Mouse (Mus musculus) kidney, postnatal 0 days (tissue): ENCODE results near the gene Cnksr1. TPM values are rescaled to one million over a fixed set of nuclear protein-coding genes. Genes with fewer than 3 reads are reported as not detected.
A peak's percentile ranks its signal among the peaks of the same experiment; 100 is the strongest.

Experiments
- ATAC-seq: fragments of 200-750 bp; cut with Nextera tagmentation; replicated peaks from 2 replicates; pipeline ENCODE4 v1.8.0; 2017; ENCODE audit warnings: low read depth, moderate number of reproducible peaks, moderate TSS enrichment, moderate library complexity; ENCODE audit not compliant: low FRiP score
- DNase-seq: peaks from one replicate; pipeline ENCODE4 v3.0.0-alpha.2; 2016; ENCODE audit warnings: low spot score
- H3K27ac ChIP-seq: fragments of 300-500 bp; sonication (generic); 2 replicates; pipeline ENCODE4 v1.5.1; 2014; ENCODE audit warnings: mild to moderate bottlenecking
- H3K27me3 ChIP-seq: fragments of 300-500 bp; sonication (generic); 2 replicates; pipeline ENCODE4 v1.6.1; 2014; ENCODE audit warnings: low read length, mixed read lengths; ENCODE audit not compliant: insufficient read depth
- H3K36me3 ChIP-seq: fragments of 300-500 bp; sonication (generic); 2 replicates; pipeline ENCODE4 v1.6.1; 2014; ENCODE audit warnings: low read length, mixed read lengths; ENCODE audit not compliant: insufficient read depth
- H3K4me1 ChIP-seq: fragments of 300-500 bp; sonication (generic); replicated peaks from 2 replicates; pipeline ENCODE4 v1.6.1; 2014; ENCODE audit warnings: antibody characterized with exemption, low read length, mixed read lengths; ENCODE audit not compliant: insufficient read depth
- H3K4me2 ChIP-seq: fragments of 300-500 bp; sonication (generic); 2 replicates; pipeline ENCODE4 v1.6.1; 2014; ENCODE audit warnings: mild to moderate bottlenecking, low read length, moderate library complexity, mixed read lengths
- H3K4me3 ChIP-seq: fragments of 300-500 bp; sonication (generic); replicated peaks from 2 replicates; pipeline ENCODE4 v1.5.1; 2014; ENCODE audit warnings: low read depth, low read length
- H3K9ac ChIP-seq: fragments of 300-500 bp; sonication (generic); 2 replicates; pipeline ENCODE4 v1.6.1; 2014; ENCODE audit warnings: low read depth, low read length
- H3K9me3 ChIP-seq: fragments of 300-500 bp; sonication (generic); replicated peaks from 2 replicates; pipeline ENCODE4 v1.6.1; 2016; ENCODE audit warnings: low read length, inconsistent platforms, mixed read lengths
- CTCF ChIP-seq: IDR thresholded peaks from 2 replicates; pipeline ENCODE4 v1.5.1; 2016; ENCODE audit warnings: antibody characterized with exemption, low read depth, mild to moderate bottlenecking, moderate library complexity
- WGBS: fragments of 180-500 bp; shearing (Covaris S2); extraction: QIAGEN DNeasy Blood & Tissue Kit; methylation state at CpG from one replicate; pipeline ENCODE4 v1.1.7; 2014; 5-methylcytosine and 5-hydroxymethylcytosine counted together
- polyA plus RNA-seq: library from polyadenylated mRNA; unstranded; fragments of >200 nt; fragmentation: Nextera tagmentation; extraction: Ambion mirVana; gene quantifications from 2 replicates; pipeline ENCODE4 v1.2.1, GENCODE M21; 2015

Gene Cnksr1
- polyA plus RNA-seq, 1 experiment from 2014 or later = 9.2 TPM

GRCm38 (mm10) chr4:134254835-134255234 is 16.6 kb upstream of the Cnksr1 start:
- no peak overlapping the region for H3K4me3 ChIP-seq
- H3K9me3 ChIP-seq = no peaks in the 10 kb centered on the region
- ATAC-seq (no peak), DNase-seq (no peak)
- H3K4me1 ChIP-seq = peaks cover 37% of the 10 kb centered on the region
- no peak overlapping the region for H3K9ac ChIP-seq
- WGBS = 60% methylated on average over 3 of the region's 3 CpGs
- no peak overlapping the region for H3K27ac ChIP-seq
- H3K4me2 ChIP-seq = no peak overlapping the region
- no peak for TF ChIP-seq CTCF
- H3K27me3 ChIP-seq = peaks cover 26% of the 10 kb centered on the region
- H3K36me3 ChIP-seq = no peaks in the 10 kb centered on the region

GRCm38 (mm10) chr4:134253722-134254324 is 15.6 kb upstream of the Cnksr1 start, which contains the start of gene Grrp1:
Grrp1 (minus strand) TSS chr4:134254106.
- DNase-seq (peak; percentile 74), ATAC-seq (no peak)
- Histone ChIP-seq H3K4me1 (peaks cover 37% of the 10 kb centered on the region), H3K4me3 (peak within 1 kb of the TSS; percentile 42), H3K9me3 (no peaks in the 10 kb centered on the region), H3K27me3 (peaks cover 26% of the 10 kb centered on the region), H3K36me3 (no peaks in the 10 kb centered on the region), H3K27ac (peak within 1 kb of the TSS; percentile 77), H3K9ac (peak within 1 kb of the TSS; percentile 49; the same call in 1 of the 2 replicates), H3K4me2 (peak within 1 kb of the TSS; percentile 85)
- TF ChIP-seq CTCF = no peak
- WGBS = 3% methylated on average over 13 of the region's 13 CpGs

DNA sequence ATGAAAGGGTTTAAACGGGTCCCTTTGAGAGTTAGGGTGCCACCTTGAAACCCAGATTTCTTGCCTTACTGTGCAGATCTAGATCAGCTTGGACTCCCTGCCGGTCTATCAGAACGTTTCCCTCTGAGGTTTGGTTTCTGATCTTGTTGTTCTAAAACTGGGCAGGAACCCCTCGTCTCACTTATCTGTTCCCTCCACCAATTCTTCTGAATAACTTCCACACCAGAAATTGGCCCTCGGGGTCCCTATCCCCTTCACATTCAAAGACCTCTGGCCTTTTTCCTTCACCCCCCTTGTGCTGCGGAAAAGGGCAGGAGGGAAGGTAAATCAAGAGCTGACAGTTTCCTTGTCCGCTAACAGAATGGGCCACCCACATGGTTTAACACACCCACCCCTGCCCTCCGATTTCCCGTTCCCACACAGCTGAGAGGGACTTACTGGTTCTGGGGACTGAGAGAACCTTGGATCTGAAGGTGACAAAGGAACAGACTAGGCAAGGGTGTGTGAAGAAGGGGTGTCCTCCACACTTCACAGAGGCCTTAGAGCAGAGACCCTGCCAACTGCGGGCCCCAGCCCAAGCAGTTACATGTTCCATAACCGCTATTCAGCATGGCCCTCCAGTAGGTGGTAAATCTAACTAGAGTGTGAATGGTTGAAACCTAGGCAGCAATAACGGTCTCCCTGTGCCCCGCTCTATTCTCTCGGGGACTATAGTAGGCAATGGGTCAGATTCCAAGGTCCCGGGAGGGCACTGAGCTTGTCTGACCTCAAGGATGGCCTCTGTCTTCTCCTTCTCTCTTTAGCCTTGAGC is 14.9 kb upstream of the Cnksr1 start:
- H3K27ac ChIP-seq = peak overlapping the region; percentile 77

GRCm38 (mm10) chr4:134252131-134252910 is 14.1 kb upstream of the Cnksr1 start:
- WGBS = 17% methylated on average over 22 of the region's 22 CpGs
- Histone ChIP-seq H3K27me3 (peaks cover 26% of the 10 kb centered on the region), H3K36me3 (no peaks in the 10 kb centered on the region), H3K4me1 (peaks cover 37% of the 10 kb centered on the region), H3K27ac (peak overlapping the region; percentile 64), H3K4me2 (peak overlapping the region; percentile 85), H3K9me3 (no peaks in the 10 kb centered on the region), H3K9ac (peak overlapping the region; percentile 49; the same call in 1 of the 2 replicates), H3K4me3 (peak overlapping the region; percentile 42)
- DNase-seq (peak; percentile 28), ATAC-seq (no peak)
- TF ChIP-seq CTCF = no peak

More for the DNA sequence above, 14.9 kb upstream of the Cnksr1 start:
- DNase-seq = peak; percentile 41
- H3K36me3 ChIP-seq = no peaks in the 10 kb centered on the region
- no peak for TF ChIP-seq CTCF
- peaks cover 26% of the 10 kb centered on the region for H3K27me3 ChIP-seq
- H3K4me2 ChIP-seq = peak overlapping the region; percentile 85
- no peaks in the 10 kb centered on the region for H3K9me3 ChIP-seq
- 21% methylated on average over 15 of the region's 15 CpGs for WGBS
- peak overlapping the region; percentile 49; the same call in 1 of the 2 replicates for H3K9ac ChIP-seq
- no peak for ATAC-seq
- H3K4me1 ChIP-seq = peaks cover 37% of the 10 kb centered on the region
- peak overlapping the region; percentile 42 for H3K4me3 ChIP-seq

DNA sequence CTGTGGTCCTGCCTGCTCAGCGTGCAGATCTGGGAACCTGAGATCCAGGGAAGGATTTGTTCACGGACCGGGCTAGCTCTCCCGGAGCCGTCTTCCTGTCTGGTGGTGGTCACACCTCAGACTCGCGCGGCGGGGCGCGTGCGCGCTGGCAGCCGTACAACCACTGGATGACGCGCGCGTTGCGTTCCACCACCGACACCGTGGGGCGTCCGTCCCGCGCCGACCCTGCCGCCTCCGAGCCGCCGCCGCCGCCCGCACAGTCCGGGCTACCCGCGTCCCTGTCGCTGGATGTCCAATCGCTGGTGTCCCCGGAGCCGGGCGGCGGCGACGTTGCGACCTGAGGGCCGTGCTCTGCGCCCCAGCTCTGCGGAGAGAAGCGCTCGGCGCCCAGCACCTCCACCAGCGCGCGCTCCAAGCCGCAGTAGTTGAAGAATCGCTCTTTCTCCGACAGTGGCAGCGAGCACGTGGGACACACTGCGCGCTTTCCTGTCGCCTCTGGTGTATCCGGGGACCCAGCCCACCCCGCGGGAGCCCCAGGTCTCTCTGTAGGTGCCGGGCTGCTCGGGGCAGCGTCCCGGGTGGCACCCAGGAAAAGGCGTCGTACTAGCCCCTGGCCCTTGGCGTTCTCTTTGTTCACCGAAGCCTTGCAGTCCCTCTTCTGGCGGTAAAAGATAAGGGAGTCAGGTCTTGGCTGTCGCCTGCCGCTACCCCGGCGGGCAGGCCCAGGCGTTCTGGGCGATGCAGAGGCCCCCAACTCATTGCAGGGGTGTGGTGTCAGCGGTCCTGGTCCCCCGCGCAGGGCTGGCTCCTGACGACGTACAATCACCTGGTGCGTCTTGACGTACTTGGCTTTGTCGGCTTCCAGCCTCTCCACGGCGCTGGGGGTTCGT is 13.3 kb upstream of the Cnksr1 start:
- Histone ChIP-seq H3K4me3 (peak overlapping the region; percentile 42), H3K36me3 (no peaks in the 10 kb centered on the region), H3K9me3 (no peaks in the 10 kb centered on the region), H3K27me3 (peaks cover 26% of the 10 kb centered on the region), H3K4me2 (peak overlapping the region; percentile 85), H3K4me1 (peaks cover 32% of the 10 kb centered on the region), H3K27ac (no peak overlapping the region), H3K9ac (peak overlapping the region; percentile 49)
- no peak for TF ChIP-seq CTCF
- ATAC-seq (no peak), DNase-seq (peak; percentile 29)
- 1% methylated on average over 91 of the region's 91 CpGs for WGBS
